Mouse (Mus musculus) small intestine, adult 2 months (tissue): ENCODE data around the gene Cfap58.

ENCODE experiments used
- CTCF ChIP-seq: fragments of 200-500 bp; IDR thresholded peaks from 2 replicates; pipeline ENCODE4 v1.5.1; 2012; ENCODE audit warnings: low read depth, mild to moderate bottlenecking, control low read depth, inconsistent platforms, low read length, moderate library complexity, mixed read lengths; ENCODE audit not compliant: insufficient replicate concordance, insufficient read length; ENCODE audit errors: extremely low read depth
- POLR2A ChIP-seq: fragments of 200-500 bp; IDR thresholded peaks from 2 replicates; pipeline ENCODE4 v1.6.1; 2012; ENCODE audit warnings: low read depth, mild to moderate bottlenecking, control low read depth, inconsistent platforms, low read length, moderate library complexity

DNA sequence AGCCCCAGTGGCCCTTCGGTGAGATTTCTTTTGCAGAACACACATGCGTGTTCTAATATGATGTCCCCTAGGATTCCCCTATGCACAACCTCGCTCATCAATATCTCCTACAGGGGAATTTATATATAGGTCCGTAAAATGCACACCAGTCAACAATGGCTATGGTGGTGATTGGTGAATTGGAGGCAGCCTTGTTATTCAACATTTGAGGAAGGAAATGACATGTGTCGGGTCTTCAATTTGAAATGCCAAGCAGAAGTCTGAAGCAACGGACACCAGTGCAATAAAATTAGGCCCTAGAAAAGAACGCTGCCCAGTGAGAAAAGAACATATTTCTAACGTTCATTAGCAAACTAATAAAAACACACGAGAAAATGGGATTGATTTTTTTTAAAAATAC lies 537 bp upstream of the Cfap58 start:
- TF ChIP-seq CTCF (no peak), POLR2A (no peak)
